Mouse (Mus musculus): ENCODE measurements around the gene Fgfr2.

DNA sequence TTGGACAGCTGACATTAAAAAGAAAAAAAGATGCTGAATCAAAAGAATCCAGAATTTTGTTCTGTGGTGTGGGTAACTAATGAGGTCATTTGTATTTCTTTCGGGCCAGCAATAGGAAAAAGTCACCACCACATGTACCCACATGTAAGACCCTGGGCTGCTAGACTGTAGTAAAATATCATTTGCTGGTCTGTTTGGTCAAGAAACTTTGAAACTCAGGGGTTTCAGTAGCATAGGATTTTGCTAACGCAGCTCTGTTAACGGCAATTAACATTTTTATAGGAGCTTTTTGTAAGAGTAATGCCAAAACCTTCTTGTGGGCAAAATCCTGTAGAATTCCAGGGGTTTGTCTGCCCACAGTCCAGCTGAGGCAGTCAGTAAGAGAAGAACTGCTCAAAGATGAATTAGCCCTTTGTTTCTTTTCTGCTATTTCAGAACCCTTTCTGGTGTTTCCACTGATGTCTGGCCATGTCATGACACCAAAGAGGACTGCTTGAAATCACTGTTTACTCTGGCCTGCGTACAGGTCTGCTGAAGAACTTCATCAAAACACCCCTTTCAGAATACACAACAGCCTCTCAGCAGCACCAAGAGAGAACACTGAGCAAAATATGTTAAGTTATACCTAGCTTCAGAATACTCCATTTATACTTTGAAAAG lies 2667.4 kb downstream of the Fgfr2 start:
- TF ChIP-seq CTCF (IDR thresholded peaks at IDR 0.05; ENCODE audit: control insufficient read depth, insufficient read depth, insufficient read length): no peak
- no peak for TF ChIP-seq MYOD1 (IDR thresholded peaks at IDR 0.05; ENCODE audit: control insufficient read depth, insufficient read length, low read depth)
- TF ChIP-seq MAX (IDR thresholded peaks at IDR 0.05): no peak
- TF ChIP-seq FOSL1 (IDR thresholded peaks at IDR 0.05; ENCODE audit: insufficient read depth, low read length, poor library complexity, severe bottlenecking): no peak
- TF ChIP-seq USF1 (IDR thresholded peaks at IDR 0.05; ENCODE audit: low read depth): no peak
